Mouse (Mus musculus): Measurements from ENCODE around the gene Nlrp14.

- no peak for TF ChIP-seq EP300 (IDR thresholded peaks at IDR 0.05; ENCODE audit: low read depth)
- no peak for TF ChIP-seq CTCF (IDR thresholded peaks at IDR 0.05; ENCODE audit: low read depth)
These were observed 41.1 kb downstream of the Nlrp14 start for GRCm38 (mm10) chr7:107207843-107208242.
